Mouse (Mus musculus): ENCODE data around the gene Vmn1r69.

The Vmn1r69 gene

DNA sequence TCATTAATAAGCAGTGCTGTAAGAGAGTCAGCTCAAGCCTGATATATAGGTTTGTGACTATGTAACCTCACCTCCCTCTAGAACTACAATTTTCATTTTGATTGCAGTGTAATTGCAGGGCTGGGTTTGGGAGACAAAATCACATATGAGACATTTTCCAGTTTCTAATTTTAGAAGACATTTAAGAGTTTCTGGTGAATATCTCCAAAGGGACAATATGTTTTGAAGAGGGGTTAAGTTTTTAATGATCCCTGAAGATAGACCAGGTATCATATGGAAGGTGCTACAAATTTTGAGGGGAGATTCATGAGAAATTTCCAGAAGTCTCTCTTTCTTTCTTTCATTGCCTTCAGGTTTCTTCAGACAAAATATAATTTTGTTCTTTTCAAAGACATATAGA is at the start of gene Vmn1r69:
Gene Vmn1r69 (minus strand): TSS at position 101 of the 400 bp plus-strand sequence.
- DNase-seq (ENCODE audit: low read depth in 2 of 2, low spot score in 2 of 2), result no peak

DNA sequence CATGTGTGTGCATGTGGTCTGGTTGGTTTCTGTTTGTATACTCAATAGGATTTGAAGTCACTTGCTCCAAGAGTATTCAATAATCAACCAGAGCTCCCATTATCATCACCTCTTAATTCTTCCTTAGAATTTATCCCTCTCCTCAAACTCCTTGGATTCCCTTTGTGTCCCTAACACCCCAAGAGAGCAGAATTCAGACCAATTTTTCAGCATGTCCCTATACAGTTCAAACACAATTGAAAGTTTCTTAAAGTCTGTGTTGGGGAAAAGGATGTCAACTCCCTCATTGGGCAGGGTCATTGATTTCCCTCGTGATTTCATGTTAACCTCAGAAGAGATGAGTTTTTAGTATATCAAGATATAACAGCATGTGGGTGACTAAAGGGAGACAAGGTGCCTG is 17.8 kb upstream of the Vmn1r69 start, which contains the start of gene Vmn1r70:
Gene Vmn1r70 (plus strand): TSS at position 301 of the 400 bp plus-strand sequence.
- DNase-seq (ENCODE audit: low read depth in 2 of 2, low spot score in 2 of 2), result no peak

DNA sequence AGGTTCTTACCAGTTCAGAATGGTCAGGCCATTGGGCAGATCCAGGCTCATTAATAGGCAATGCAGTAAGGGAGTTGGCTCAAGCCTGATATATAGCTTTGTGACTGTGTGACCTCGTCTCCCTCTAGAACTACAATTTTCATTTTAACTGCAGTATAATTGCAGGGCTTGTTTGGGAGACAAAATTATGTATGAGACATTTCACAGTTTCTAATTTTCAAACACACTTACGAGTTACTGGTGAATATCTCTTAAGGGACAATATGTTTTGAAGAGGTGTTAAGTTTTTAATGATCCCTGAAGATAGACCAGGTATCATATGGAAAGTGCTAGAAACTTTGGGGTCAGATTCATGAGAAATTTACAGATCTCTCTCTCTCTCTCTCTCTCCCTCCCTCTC is 55.1 kb downstream of the Vmn1r69 start, which contains the start of gene Vmn1r68:
Gene Vmn1r68 (minus strand): TSS at position 101 of the 400 bp plus-strand sequence.
- no peak for DNase-seq (ENCODE audit: low read depth in 2 of 2, low spot score in 2 of 2)
